Mouse (Mus musculus): ENCODE measurements around the gene Gatad2b.

The Gatad2b gene

DNA sequence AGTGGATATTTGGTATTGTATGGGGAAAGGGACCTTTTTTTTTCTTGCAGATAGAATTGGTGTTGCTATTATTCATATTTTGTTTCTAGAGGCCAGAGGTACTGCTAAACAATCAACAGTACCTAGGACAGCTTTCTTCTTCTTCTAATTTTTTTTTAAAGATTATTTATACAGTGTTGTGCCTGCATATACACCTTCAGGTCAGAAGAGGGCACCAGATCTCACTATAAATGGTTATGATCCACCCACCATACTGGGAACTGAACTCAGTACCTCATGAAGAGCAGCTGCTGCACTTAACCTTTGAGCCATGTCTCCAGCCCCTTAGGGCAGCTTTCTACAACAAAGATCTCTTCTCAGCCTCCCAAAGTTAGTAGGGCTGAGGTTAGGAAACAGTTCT, 20.4 kb downstream of the Gatad2b start:
- no peak for DNase-seq

GRCm38 (mm10) chr3:90314241-90314640, 21.3 kb downstream of the Gatad2b start:
- no peak for DNase-seq

GRCm38 (mm10) chr3:90322289-90322688, 29.3 kb downstream of the Gatad2b start:
- peak in 1 of 2 experiments; percentile 17 for DNase-seq

GRCm38 (mm10) chr3:90323119-90323518, 30.1 kb downstream of the Gatad2b start:
- peak; percentile 86 to 88 for DNase-seq

GRCm38 (mm10) chr3:90332485-90332884, 39.5 kb downstream of the Gatad2b start:
- no peak for DNase-seq

- DNase-seq, result no peak
These were observed 42.5 kb downstream of the Gatad2b start for GRCm38 (mm10) chr3:90335517-90335916.

GRCm38 (mm10) chr3:90338190-90338589, 45.2 kb downstream of the Gatad2b start:
- DNase-seq, result no peak

- DNase-seq, result no peak
These were observed 47.2 kb downstream of the Gatad2b start for GRCm38 (mm10) chr3:90340177-90340576.

DNA sequence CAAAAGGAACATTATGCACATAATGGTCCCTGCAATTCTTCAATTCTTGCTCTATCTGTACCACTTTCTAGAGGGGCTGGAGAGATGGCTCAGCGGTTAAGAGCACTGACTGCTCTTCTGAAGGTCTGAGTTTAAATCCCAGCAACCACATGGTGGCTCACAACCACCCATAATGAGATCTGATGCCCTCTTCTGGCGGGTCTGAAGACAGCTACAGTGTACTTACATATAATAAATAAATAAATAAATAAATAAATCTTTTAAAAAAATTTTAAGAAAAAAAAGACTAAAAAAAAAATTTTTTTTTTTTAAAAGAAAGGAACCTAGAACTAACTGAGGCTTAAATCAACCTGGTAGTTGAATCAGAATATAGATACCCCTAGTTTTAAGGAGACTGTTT, 49.9 kb downstream of the Gatad2b start:
- DNase-seq, result peak in 1 of 2 experiments; percentile 14

GRCm38 (mm10) chr3:90347847-90348246, 54.9 kb downstream of the Gatad2b start:
- no peak for DNase-seq

- no peak for DNase-seq
These were observed 65.0 kb downstream of the Gatad2b start for GRCm38 (mm10) chr3:90357959-90358358.

GRCm38 (mm10) chr3:90359230-90359629, 66.3 kb downstream of the Gatad2b start:
- DNase-seq, result no peak

- no peak for DNase-seq
These were observed 68.5 kb downstream of the Gatad2b start for GRCm38 (mm10) chr3:90361476-90361875.

DNA sequence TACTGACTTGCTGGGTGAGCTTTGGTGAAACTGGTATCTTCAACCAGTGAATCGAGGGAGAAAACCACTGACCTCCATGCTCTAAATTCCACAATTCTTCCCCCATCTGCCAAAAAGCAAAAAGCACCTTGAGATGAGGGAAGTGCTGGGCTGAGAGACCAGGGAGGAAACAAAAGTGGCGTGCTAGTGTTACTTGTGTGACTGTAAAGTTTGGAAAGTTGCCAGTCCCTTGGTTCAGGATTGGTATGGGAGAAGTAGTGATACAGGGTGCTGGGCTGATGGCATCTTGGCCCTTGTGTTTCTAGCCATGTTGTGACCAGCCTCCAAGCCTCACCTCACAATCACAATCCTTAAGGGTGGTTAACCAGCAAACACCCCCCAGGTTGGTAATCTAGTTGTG, 69.4 kb downstream of the Gatad2b start:
- no peak for DNase-seq

DNA sequence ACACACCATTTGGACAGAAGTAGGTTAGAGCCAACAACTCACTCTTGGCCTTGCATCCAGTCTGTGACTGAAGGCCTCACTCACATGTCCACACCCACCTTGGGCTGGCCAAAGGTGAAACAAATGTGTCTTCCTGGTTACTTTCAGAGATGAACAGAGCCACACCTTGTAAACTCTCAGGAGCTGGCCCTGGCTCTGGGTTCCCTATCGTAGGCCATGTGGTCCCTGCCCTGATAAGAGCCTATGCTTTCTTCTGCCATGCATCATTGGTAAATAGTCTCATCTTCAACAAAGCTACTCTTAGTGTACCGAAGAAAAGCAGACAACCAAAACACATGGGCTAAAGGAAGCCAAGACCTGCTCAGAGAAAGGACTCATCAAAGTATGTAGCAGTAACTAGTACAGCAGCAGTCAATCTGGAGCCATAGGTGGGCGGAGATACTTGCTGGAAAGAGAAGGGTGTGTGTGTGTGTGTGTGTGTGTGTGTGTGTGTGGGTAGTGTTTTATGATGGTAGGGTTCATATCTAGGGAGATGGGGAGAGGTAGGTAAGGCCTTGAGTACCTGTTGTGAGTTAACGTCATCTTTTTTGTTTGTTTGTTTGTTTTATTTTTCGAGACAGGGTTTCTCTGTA, 74.1 kb downstream of the Gatad2b start:
- no peak for DNase-seq

- DNase-seq, result no peak
These were observed 76.1 kb downstream of the Gatad2b start for GRCm38 (mm10) chr3:90369041-90369440.

DNA sequence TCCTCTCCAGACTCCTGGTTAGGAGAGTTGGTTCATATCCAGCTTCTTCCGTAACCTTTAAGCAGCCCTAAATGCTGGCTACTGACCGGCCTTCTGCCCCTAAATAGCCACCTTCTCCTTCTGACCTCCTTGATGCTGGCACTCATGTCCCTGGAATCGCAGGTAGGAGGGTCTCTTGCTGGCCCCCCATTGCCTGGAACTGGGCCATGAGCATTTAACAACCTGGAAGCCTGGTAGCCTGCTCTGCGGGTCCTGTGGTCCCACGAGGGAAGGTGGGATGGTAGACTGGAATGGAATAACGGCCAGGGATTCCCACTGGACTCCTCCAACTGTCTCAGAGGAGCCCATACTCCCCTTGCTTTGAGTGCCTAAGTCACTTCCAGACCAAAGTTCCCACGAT, 78.9 kb downstream of the Gatad2b start:
- DNase-seq, result no peak

GRCm38 (mm10) chr3:90372817-90373216, 79.8 kb downstream of the Gatad2b start:
- no peak for DNase-seq

DNA sequence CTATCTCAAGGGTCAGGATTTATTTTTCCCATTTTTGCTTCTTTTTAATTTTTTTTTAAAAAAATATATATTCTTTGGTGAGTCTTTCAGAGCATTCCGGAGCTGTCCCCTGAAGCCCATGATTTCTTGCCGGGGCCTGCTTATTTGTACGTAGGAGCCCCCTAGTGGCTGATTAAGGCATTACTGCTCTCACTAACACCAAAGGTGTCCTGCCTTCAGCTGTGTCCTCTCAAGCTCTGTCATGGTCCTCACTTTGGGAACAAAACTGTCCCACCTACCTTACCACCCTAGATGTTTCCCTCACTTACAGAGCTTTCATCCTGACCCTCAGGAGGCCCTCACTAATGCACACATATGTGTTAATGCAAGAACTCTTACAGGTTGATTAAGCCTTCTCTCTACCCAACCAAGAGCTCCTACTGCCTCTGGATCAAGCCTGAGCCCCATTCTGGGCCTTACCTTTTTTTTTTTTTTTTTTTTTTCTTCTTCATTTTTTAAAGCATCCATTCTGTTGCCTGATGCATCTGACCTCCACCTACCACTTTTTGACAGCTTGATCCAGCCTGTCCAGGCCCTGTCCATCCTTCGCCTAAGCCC, 80.6 kb downstream of the Gatad2b start:
- peak; percentile 50 to 83 for DNase-seq

GRCm38 (mm10) chr3:90374368-90374767, 81.4 kb downstream of the Gatad2b start:
- no peak for DNase-seq

DNA sequence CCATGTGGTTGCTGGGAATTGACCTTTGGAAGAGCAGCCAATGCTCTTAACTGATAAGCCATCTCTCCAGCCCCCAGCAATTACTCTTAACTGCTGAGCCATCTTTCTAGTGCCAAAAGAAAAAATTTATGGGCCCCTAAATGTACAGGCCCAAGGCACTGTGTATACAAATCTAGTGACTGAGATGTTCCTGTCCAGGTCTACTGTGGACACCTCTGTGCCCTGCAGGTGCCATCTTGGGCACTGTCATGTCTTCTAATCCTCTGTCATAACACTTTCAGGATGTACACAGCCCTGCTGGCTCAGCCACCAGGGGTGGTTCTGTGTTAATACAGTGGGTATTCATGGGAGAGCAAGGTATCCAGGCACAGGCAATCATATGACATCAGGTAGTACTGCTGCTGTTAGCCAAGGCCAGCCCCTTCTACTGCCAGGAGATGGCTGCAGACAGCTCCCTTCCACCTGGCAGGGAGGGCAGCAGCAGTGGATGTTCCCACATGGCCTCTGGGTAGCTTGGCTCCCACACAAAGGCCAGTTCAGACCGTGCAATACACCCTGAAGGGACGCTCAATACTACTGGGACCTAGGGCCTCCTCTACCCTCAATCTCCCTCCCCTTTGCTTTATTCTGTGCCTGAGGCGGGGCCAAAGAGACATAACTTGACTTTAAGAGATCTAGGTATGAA, 82.7 kb downstream of the Gatad2b start:
- no peak for DNase-seq

GRCm38 (mm10) chr3:90376247-90376585, 83.2 kb downstream of the Gatad2b start:
- peak; percentile 31 to 59 for DNase-seq

- DNase-seq, result no peak
These were observed 85.5 kb downstream of the Gatad2b start for GRCm38 (mm10) chr3:90378496-90378895.

GRCm38 (mm10) chr3:90381727-90382126, 88.7 kb downstream of the Gatad2b start:
- no peak for DNase-seq
